Mouse (Mus musculus): ENCODE data around the gene Zfp644.

DNA sequence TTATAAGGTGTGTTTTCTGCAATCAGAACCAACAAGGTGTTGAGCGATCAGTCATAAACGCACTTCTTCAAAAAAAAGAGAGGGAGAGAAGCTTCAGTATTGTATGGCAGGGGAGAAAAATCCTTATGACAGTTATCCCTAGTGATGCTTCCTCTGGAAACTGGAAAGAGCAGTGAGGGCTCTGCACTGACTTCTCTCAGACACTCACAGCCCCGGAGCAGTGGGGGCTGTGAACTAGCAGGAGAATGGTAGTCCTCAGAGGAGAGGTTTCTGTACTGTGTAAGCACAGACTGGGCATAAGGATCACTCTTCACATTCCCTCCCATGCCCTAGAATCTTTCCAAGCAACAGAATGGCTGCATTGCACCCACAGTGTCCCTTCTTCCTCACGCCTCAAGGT, 122.0 kb downstream of the Zfp644 start:
- no peak for TF ChIP-seq CTCF (IDR thresholded peaks at IDR 0.05; ENCODE audit: low read depth)
- no peak for TF ChIP-seq EP300 (IDR thresholded peaks at IDR 0.05; ENCODE audit: low read depth)

Measured in heart, postnatal 0 days (tissue).